Mouse (Mus musculus): Measurements from ENCODE around the gene 1700016D06Rik.
"Not testable (repeated sequence)": the region's sequence is repeated elsewhere in the genome, so short reads cannot be mapped to it uniquely, and the experiment has no call there.

Gene 1700016D06Rik

DNA sequence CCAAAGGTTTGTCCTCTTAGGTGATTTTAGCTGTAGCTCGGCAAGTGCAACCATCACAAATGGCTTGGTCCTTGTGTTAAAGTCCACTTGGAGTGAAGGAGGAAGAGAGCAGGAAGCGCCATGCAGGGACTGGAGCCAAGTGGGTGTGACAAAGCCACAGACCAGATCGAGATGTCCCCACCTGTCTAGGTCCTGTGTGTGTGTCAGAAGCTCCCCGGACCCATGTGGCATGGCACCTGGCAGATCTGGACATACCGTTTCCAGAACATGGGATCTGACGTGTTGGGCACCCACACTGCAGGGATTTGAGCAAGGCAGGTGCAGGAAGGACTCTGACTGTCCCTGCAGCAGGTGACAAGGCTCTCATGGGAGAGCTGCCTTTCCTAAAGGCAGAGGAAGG lies 565 bp upstream of the 1700016D06Rik start:
- no peak for DNase-seq (ENCODE audit: low spot score)

DNA sequence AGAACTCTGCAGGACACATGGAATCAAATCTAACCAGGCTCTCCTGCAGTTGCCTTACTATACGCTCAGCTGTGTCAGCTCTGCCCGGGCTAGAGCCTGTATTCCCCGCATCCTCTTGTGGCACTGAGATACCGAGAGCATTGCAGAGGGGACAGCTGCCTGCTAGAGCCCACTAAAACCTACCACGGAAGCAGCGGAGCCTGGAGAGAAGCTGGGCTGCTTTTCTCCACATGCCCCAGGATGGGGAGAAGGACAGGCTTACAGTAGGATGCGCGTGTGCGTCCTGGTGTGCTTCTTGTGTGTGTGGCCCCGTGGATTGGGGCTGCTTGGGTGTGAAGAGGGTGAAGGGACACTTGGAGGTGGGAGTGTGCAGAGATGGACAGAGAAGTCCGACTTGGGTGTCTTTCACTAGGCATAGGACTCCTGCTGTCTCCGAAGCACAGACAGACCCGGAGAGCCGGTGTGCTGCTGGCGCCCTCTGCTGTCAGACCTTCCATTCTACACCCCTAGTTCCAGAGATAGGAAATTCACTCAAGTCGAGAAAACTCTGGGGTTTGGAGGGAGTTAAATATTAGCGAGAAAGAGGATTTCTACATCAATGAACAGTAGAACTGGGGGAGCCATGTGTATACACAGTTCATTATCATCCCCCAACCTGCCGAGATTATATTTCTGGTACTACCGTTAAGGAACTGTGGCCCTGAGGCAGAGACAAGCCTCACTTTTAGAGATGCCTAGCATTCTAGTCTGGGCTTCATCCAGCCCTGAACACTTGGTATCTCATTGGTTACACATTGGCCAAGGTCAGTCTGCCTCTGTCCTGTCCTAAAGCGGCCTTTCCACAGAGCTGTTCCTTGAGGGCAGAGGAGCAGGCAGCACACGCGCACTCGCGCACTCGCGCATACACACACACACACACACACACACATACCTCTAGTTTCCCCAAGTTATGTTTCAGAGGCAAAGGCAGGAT lies 517 bp downstream of the 1700016D06Rik start:
- DNase-seq (ENCODE audit: low spot score) = peak; percentile 71

GRCm38 (mm10) chr8:11699442-11700001 lies 1.3 kb downstream of the 1700016D06Rik start:
- DNase-seq (ENCODE audit: low spot score) = no peak

- DNase-seq (ENCODE audit: low spot score) = no peak
Observed at GRCm38 (mm10) chr8:11697467-11697866, 3.4 kb downstream of the 1700016D06Rik start.

- DNase-seq (ENCODE audit: low spot score) = no peak
Observed at GRCm38 (mm10) chr8:11696176-11696575, 4.7 kb downstream of the 1700016D06Rik start.

- DNase-seq (ENCODE audit: low spot score) = no peak
Observed at GRCm38 (mm10) chr8:11693972-11694371, 6.9 kb downstream of the 1700016D06Rik start.

DNA sequence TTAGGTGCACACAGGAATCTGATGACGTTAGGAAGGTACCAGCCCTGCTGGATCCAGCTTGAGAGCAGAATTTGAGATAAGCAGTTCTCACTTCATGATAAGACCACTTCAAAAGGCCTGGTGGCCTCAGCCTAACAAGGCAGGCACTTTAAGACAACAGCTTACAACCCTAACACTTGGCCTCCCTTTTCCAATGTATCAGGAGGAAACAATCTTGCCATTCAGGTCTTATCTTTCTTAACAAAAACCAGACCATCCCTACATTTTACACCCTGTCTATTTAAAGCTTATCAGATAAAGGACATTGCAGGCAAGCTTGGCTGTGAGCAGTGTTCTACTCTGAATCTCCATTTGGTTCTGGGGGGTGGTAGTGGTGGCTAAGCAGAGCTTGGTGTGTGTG lies 8.4 kb downstream of the 1700016D06Rik start:
- DNase-seq (ENCODE audit: low spot score) = no peak

- no peak for DNase-seq (ENCODE audit: low spot score)
Observed at GRCm38 (mm10) chr8:11691761-11692160, 9.1 kb downstream of the 1700016D06Rik start.

DNA sequence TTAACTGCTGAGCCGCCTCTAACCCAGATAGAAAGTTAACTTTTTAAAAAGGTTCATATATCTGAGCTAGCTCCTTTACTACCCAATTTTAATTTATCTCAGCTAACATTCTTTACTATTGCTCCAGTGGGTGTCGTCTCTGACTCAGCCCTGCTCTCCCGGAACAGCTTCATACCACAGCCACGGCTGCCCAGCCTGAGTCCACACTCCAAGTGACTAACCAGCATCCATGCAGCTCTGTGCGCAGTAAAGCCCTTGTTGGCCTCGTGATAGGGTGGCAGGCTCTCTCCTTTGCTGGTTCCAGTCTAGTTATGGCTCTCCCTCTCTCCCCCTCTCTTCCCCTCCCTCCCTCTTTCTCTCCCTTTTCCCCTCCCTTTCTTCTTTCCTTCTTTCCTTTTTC lies 9.6 kb downstream of the 1700016D06Rik start:
- DNase-seq (ENCODE audit: low spot score) = no peak

- no peak for DNase-seq (ENCODE audit: low spot score)
Observed at GRCm38 (mm10) chr8:11689945-11690344, 10.9 kb downstream of the 1700016D06Rik start.

GRCm38 (mm10) chr8:11687251-11687650 lies 13.6 kb downstream of the 1700016D06Rik start:
- DNase-seq (ENCODE audit: low spot score) = no peak

DNA sequence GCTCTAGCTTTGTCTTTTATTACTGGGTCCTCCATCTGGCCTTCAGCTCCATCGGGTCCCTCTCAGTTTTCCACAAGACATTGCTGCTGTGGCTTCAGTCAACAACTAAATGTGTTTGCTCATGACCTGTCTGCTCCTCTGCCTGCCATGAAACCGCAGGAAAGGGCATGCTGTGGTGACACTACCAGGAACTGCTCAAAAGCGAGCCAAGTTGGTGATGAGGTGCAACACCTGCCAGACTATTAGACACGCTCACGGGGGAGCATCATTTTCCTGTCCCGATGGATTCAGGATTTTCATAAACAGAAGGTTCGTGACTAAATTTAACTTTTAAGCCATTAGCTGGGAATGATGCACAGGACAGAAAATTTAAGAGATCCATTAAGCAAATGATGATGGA lies 16.3 kb downstream of the 1700016D06Rik start:
- DNase-seq (ENCODE audit: low spot score) = no peak

DNA sequence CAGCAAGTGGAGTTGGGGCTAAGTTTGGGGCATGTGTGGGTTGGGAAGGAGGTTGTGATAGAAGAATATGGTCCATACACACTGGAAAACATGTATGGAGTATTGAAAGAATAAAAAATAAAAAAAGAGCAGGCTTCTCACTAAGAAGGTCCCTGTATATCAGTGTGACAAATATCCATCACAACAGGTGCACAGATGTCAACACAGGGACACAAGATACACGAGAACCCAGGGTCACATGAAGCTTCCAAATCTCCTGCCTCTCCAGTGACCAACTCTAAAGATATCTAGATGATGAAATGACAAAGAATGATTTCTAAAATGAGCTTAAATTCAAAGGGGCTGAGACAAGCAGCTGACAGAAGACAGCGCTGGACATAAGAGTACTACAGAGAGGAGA lies 32.6 kb downstream of the 1700016D06Rik start:
- no peak for DNase-seq (ENCODE audit: low spot score)

- DNase-seq (ENCODE audit: low spot score) = not testable (repeated sequence)
Observed at GRCm38 (mm10) chr8:11666023-11666716, 34.7 kb downstream of the 1700016D06Rik start.

DNA sequence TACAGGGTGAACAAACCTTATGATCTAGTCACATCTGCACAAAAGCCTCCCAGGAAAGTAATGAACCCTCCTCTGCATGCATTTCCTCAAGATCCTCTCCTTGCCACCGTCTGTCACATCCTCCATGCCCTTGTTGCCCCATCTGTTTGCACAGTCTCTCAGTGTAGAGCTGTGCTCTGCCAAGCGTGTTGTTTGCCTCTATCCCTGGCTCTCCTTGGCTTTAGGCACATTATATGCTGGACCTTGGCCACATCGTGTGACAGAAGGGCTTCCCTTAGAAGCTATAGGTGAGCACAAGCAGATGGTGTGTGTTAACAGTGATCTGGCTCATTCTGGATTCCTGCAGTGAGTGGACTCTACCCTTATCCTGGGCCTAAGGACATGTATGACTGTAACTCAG lies 38.9 kb downstream of the 1700016D06Rik start:
- DNase-seq (ENCODE audit: low spot score) = no peak

GRCm38 (mm10) chr8:11650021-11650420 lies 50.8 kb downstream of the 1700016D06Rik start:
- no peak for DNase-seq (ENCODE audit: low spot score)

DNA sequence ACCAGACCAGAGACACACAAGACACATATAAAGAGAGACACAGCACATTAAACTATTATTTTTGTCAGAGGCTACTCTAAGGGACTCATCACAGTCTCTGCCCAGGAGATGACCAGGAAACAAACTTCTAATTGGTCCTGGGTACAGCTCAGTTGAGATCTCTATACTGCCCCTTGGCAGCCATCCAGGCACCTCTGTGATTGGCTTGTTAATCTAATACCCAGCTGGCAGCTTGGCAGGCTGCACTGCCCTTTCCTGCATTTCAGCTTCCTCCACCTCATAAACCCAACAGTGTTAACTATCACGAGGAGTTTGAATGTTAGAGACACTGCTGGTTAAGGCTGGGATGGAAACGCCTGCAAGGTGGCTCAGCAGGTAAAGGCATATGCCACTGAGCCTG lies 57.7 kb downstream of the 1700016D06Rik start:
- DNase-seq (ENCODE audit: low spot score) = no peak

DNA sequence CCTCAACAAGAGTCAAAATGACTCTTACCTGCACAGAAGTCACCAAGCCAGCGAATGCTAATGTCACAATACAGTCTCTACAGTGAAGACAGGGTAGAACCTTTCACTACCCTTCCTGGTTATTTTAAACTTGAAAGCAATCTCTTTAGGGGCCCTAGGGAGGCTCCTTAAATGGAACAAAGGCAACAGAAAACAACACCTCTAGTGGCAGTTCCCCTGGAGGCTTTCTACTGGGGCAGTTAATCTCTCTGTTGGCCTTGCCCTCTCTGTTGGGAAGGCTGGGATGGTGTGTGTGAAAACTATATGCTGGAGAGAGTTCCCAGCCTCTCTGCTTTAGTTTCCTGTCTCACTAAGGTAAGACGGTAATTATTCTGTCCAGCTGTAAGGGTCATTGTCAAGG lies 60.3 kb downstream of the 1700016D06Rik start:
- DNase-seq (ENCODE audit: low spot score) = no peak

DNA sequence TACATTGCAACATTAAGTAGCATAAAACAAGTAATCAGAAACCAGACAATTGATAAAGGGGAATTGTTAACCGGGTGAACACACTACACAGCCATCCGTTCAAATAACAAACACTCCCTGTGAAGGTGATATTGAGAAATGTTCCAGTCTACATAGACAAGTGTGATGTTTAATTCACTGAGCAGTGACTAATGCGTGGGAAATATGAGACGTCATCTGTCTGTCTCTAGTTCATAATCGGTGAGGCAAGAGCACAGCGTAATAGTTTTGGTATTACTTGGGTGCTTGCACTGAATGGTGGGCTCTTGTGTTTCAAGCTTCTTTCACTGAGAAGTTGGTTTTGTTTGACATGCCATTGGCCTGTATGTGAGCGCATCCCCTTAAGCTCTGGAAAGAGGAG lies 63.3 kb downstream of the 1700016D06Rik start:
- no peak for DNase-seq (ENCODE audit: low spot score)

GRCm38 (mm10) chr8:11636324-11637057 lies 64.4 kb downstream of the 1700016D06Rik start:
- DNase-seq (ENCODE audit: low spot score) = peak; percentile 92

DNA sequence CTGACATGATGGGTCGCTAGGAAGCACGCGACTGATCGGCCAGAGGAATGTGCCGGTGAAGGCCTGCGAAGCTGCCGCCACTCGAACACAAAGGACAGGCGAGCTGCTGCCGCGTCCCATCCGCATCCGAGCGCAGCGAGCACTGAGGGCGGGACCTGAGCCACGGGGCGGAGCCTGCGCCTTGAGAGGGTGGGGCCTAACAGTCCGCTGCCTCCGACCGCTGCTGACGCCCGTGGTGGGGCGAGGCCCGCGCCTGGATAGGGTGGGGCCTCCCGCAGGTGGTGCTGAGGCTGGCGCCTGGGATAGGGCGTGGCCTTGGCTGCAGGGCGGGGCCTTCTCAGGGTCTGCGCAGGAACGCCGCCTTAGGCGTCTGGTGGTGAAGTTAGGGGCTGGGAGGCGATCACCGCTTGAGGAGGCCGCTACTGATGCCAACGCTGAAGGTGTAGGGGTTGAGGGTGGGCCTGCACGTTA lies 65.2 kb downstream of the 1700016D06Rik start, which contains the start of gene Ankrd10:
Gene Ankrd10 (minus strand): TSS at position 147 of the 471 bp plus-strand sequence.
- peak; percentile 99 for DNase-seq (ENCODE audit: low spot score)

Measured in testis, postnatal 14 days (tissue).